Mouse (Mus musculus) central nervous system, embryonic 18 days (tissue): ENCODE data around the gene Ccdc146. TPM values are rescaled to one million over a fixed set of nuclear protein-coding genes. Genes with fewer than 3 reads are reported as not detected.

Source experiments
- polyA plus RNA-seq: library from polyadenylated mRNA; depleted of rRNA; stranded (reverse); fragments of >200 nt; gene quantifications from 2 replicates; pipeline ENCODE4 v1.2.3, GENCODE M21; 2012; rRNA removed

Gene Ccdc146
- polyA plus RNA-seq: 0.40 and 0.64 TPM in 2 replicates

GRCm38 (mm10) chr5:21424614-21425602 lies at the start of gene Ccdc146, which contains the start of gene Fam185a:
TSS of gene Ccdc146 (minus strand) at chr5:21424677.
TSS of gene Fam185a (plus strand) at chr5:21424958.

GRCm38 (mm10) chr5:21372493-21373179 lies 51.8 kb downstream of the Ccdc146 start, which contains the start of gene Fgl2:
TSS of gene Fgl2 (plus strand) at chr5:21372642.

Other genes starting within 250 kb of the Ccdc146 start
- gene Gsap, start 238.4 kb downstream of the Ccdc146 start, polyA plus RNA-seq: 13.7 and 14.6 TPM in 2 replicates
- gene Fgl2, start 52.0 kb downstream of the Ccdc146 start, polyA plus RNA-seq: 1.7 and 1.9 TPM in 2 replicates
- 6.0 and 6.6 TPM in 2 replicates for gene Fam185a, start 281 bp upstream of the Ccdc146 start, polyA plus RNA-seq
- gene Lrrc17, start 118.9 kb upstream of the Ccdc146 start, polyA plus RNA-seq: 3.2 and 6.3 TPM in 2 replicates
- gene Fbxl13, start 221.0 kb upstream of the Ccdc146 start, polyA plus RNA-seq: 0.47 and 0.51 TPM in 2 replicates
- gene Armc10, start 221.1 kb upstream of the Ccdc146 start, polyA plus RNA-seq: 94.5 and 95.0 TPM in 2 replicates